Comparison of ENCODE assay signal across 14 mouse cellular contexts in genomic region chr3:107700625-107701024, GRCm38 (mm10).
"Had no signal": no experiment of that assay in that cellular context is flagged by ENCODE, and none has a peak within 500 bp of the region (broad histone marks: within the 10 kb centered on the region; RNA-seq: fewer than 3 reads in every experiment).

No protein-coding gene starts in this region.

- DNase-seq: forebrain, postnatal 0 days; gastrocnemius, postnatal 14 days; gastrocnemius, postnatal 36 days; heart, adult 18-20 months; heart, postnatal 14 days; heart, postnatal 36 days; kidney, adult 11 months; kidney, adult 2 months; kidney, adult 9 months; kidney, postnatal 14 days; kidney, postnatal 36 days; liver; liver, embryonic 13.5 days; liver, postnatal 0 days had no signal
